Mouse (Mus musculus): ENCODE measurements around the gene Pkmyt1.

The Pkmyt1 gene

DNA sequence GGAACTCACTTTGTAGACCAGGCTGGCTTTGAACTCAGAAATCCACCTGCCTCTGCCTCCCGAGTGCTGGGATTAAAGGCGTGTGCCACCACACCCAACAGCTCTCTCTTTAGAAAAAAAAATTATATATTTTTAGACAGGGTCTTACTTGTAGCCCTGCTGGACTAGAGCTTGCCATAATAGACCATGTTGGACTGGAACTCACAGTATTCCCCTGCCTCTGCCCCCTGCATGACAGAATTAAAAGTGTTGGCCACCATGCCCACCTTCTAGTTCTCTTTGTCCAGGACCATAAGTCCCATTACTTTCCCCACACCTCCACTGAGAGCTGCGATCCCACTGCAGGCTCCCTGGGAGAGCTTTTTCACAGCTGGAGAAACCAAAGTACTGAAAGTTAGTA lies 21.3 kb downstream of the Pkmyt1 start:
- in situ Hi-C loops (cut with MboI) = no loop called here

DNA sequence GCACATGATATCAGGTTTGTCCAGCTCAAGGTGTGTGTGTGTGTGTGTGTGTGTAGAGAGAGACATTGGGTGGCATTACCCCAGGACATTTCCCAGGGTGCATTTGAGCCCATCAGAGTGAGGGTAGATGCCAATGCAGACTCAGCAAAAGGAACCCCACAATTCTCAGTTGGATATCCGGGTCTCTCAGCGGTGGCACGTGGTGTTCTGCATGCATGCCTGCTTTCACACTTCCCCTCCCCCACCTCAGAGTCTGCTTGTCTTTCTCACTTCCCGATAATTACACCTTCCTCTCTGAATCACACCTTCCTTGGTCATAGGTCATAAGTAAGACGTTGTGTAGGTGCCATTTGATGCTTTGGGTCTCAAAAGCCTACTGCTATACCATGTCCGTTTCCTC lies 21.9 kb downstream of the Pkmyt1 start:
- in situ Hi-C loops (cut with MboI) = no loop called here

DNA sequence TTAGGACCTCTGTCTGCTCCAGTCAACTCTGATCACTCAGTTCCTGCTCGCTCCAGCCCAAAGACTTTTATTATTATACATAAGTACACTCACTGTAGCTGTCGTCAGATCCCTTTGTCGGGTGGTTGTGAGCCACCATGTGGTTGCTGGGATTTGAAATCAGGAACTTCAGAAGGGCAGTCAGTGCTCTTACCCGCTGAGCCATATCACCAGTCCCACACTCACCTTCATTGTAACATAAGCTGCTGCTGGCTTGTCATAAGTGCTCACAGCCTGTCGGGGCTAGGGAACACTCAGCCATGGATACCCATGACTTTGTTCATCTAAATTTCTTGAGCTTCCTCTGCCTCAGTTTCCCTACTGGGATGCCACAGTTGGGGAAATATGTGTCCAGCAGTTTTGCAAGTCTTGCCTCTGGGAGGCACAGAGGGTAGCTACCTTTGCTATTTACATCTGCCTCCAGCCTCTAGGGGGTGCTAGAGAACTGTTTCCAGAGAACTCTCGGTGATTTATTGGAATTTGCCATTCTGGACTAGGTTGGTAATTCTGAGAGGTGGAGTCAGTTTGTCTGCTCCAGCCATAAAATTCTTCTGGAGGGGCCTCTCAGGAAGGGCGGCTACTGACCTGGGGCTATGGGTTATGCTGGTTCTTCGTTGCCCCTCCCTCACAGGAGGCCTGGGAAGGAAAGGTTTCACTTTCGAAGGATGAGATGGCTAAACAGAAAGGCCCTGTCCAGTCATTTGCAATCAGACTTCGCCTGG lies 22.7 kb downstream of the Pkmyt1 start:
- in situ Hi-C loops (cut with MboI) = no loop called here

GRCm38 (mm10) chr17:23749400-23750191 lies 23.5 kb downstream of the Pkmyt1 start:
- in situ Hi-C loops (cut with MboI) = no loop called here

DNA sequence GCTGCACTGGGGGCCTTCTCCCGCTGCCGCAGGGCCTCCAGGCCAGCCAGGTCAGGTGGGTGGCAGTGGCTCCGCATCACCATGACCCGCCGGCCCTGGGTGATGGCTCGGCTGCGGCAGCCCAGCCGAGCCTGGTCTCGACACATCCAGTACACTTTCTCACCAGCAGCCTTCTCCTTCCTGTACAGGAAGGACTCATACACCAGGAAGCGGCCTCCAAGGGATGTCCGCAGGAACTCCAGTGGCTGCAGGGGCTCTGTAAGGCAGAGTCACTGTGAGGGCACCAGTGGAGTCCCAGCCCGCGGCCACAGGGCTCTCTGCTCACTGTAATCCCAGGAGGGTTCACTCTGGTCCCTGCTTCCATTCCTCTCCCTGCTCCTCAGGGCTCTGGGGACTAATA lies 29.6 kb downstream of the Pkmyt1 start:
- in situ Hi-C loops (cut with MboI) = no loop called here

- in situ Hi-C loops (cut with MboI) = no loop called here
These were observed 31.4 kb downstream of the Pkmyt1 start for GRCm38 (mm10) chr17:23757581-23757980.

GRCm38 (mm10) chr17:23758801-23759200 lies 32.7 kb downstream of the Pkmyt1 start:
- in situ Hi-C loops (cut with MboI) = no loop called here

- in situ Hi-C loops (cut with MboI) = no loop called here
These were observed 34.1 kb downstream of the Pkmyt1 start for GRCm38 (mm10) chr17:23760231-23760630.

- in situ Hi-C loops (cut with MboI) = no loop called here
These were observed 35.0 kb downstream of the Pkmyt1 start for GRCm38 (mm10) chr17:23761155-23761554.

- in situ Hi-C loops (cut with MboI) = no loop called here
These were observed 36.8 kb downstream of the Pkmyt1 start for GRCm38 (mm10) chr17:23762976-23763375.

- in situ Hi-C loops (cut with MboI) = loop anchor here (10.0 kb wide), 1 partner anchor 184 kb away; the partner anchor contains the start of gene Sbpl
These were observed 44.4 kb downstream of the Pkmyt1 start for GRCm38 (mm10) chr17:23770493-23770892.

GRCm38 (mm10) chr17:23770896-23771283 lies 44.8 kb downstream of the Pkmyt1 start:
- in situ Hi-C loops (cut with MboI) = loop anchor here (10.0 kb wide), 1 partner anchor 184 kb away; the partner anchor contains the start of gene Sbpl

DNA sequence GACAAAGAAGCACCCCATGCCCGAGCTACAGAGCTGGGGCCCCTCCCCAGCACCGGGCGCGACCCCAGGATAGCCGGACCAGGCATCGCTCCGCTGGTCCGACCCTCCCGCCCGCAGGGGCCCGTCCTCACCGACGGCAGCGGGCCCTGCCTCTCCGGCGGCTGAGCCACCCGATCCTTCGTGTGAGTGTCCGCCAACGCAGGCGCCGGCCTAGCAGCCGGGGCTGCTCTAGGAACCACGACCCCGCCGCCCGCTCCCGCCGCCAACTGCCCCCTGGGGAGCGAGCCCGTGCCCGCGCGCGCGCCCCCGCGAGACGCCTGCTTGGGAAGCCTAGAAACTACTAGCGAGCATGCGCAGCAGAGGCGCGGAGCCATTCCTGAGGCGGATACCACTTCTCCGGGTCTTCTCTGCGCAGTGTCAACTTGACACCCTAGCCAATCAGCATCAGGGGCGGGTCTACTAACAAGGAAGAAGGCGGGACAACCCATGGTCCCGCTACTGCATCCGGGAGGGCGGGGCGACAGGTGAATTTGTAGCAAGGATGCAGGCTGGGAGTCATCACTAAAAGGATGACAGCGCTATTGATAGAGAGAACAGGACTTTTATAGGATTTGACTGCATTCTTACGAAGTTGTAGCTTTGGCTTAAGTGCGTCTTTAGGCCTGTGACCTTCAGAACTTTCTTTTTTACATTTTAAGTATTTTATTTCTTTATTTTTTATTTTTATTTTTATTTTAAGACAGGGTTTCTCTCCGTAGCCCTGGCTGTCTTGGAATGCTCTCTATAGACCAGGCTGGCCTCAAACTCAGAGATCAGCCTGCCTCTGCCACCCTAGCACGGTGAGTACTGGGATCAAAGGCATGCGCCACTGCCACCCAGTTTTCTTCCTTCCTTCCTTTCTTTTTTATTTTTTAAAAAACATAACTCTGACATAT lies 45.4 kb downstream of the Pkmyt1 start, which contains the start of gene Flywch1:
Gene Flywch1 (minus strand): TSS at position 319 of the 935 bp plus-strand sequence.
- in situ Hi-C loops (cut with MboI) = loop anchor here (10.0 kb wide), 1 partner anchor 183 kb away; the partner anchor contains the start of gene Sbpl

DNA sequence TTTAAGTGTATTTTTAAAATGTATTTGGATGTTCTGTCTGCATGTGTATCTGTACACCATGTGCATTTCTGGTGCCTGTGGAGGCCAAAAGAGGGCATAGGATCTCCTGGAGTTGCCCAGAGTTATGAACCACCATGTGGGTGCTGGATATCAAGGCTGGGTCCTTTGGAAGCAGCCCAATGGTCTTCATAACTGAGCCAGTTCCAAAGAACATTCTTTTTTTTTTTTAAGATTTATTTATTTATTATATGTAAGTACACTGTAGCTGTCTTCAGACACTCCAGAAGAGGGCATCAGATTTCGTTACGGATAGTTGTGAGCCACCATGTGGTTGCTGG lies 46.1 kb downstream of the Pkmyt1 start:
- in situ Hi-C loops (cut with MboI) = loop anchor here (10.0 kb wide), 1 partner anchor 183 kb away; the partner anchor contains the start of gene Sbpl

DNA sequence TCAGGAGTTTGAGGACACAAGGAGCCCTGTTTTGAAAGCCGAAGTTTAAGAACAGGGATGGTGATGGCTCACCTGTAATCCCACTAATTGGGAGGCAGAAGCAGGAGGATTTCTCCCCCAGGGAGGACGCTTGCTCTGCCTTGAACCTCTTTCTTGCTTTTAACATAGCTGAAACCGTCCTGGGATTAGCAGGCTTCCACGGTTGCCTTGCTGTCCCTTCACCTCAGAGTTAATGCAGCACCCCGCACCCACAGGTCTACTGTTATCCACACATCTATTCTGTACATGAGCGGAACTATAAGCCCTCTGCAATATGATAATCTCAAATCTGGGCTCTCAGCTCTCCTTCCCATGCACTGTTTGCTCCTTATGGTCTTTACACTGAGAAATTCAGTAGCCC lies 47.5 kb downstream of the Pkmyt1 start:
- in situ Hi-C loops (cut with MboI) = loop anchor here (10.0 kb wide), 1 partner anchor 181 kb away; the partner anchor contains the start of gene Sbpl

DNA sequence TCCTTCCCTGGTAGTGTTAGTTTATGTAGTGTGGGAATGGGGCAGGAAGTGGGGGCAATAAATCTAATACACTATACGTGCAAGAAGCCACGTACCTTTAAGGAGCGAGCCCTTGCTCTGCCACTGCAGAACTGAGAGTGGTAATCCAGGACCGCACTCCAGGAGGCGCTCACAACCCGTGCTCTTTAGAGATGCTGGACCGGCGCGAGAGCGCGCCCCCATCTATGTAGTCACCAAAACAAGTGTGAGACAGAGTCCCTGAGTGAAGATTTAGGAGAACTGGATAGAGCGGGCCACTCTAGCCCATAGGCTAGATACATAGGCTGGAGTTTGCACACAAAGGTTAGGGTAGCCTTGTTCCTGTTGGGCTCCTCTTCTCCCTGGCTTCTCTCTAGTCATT lies 48.0 kb downstream of the Pkmyt1 start:
- in situ Hi-C loops (cut with MboI) = loop anchor here (10.0 kb wide), 1 partner anchor 181 kb away; the partner anchor contains the start of gene Sbpl

DNA sequence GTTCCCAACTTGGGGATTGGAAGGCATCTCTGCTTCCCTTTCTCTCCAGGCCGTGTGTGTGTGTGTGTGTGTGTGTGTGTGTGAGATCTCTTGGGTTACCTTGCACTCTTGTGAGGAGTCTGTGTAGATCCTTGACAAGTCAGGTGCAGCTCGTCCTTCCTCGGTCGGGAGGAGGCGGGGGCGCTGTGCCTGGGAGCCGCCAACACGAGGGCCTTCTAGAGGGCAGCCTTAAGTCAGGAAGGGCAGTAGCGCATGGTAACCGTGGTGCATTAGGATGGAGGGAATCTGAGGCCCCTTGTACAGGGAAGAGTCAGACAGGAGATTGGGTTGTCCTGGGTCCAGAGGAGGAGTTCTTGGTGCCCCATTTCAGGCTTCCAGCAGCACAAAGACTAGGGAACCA lies 50.1 kb downstream of the Pkmyt1 start:
- in situ Hi-C loops (cut with MboI) = loop anchor here (5.0 to 10.0 kb wide), 2 partner anchors 61 to 179 kb away; partner anchors contain the start of genes Prss33 and Sbpl

- in situ Hi-C loops (cut with MboI) = loop anchor here (5.0 to 10.0 kb wide), 2 partner anchors 60 to 178 kb away; partner anchors contain the start of genes Prss33 and Sbpl
These were observed 51.0 kb downstream of the Pkmyt1 start for GRCm38 (mm10) chr17:23777141-23777540.

DNA sequence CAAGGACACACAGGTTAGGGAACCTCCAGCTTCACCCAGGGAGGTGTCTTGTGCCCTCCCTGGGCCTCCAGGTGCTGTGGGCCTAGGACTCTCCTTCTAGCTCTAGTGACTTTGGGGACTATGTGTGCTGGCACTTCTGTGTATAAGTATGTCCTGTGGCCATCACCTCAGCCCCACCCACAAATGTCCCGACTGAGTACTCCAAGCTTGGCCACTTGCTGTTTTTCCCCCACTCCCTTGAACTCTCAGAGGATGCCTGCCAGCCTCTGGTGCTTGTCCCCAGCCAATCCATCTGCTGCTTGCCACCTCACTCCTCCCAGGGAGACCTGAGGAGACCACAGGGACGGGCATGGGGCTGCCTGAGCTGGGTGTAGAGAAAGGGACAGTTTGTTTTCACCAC lies 52.3 kb downstream of the Pkmyt1 start:
- in situ Hi-C loops (cut with MboI) = loop anchor here (5.0 to 10.0 kb wide), 2 partner anchors 59 to 176 kb away; partner anchors contain the start of genes Prss33 and Sbpl

- in situ Hi-C loops (cut with MboI) = no loop called here
These were observed 57.2 kb downstream of the Pkmyt1 start for GRCm38 (mm10) chr17:23783352-23783751.
